Mouse (Mus musculus): ENCODE data around the gene Mcm9. TPM values are rescaled to one million over a fixed set of nuclear protein-coding genes. Genes with fewer than 3 reads are reported as not detected.
A peak's percentile ranks its signal among the peaks of the same experiment; 100 is the strongest.

The Mcm9 gene
- polyA plus RNA-seq, 1 experiment from 2014 or later, result 9.6 TPM

DNA sequence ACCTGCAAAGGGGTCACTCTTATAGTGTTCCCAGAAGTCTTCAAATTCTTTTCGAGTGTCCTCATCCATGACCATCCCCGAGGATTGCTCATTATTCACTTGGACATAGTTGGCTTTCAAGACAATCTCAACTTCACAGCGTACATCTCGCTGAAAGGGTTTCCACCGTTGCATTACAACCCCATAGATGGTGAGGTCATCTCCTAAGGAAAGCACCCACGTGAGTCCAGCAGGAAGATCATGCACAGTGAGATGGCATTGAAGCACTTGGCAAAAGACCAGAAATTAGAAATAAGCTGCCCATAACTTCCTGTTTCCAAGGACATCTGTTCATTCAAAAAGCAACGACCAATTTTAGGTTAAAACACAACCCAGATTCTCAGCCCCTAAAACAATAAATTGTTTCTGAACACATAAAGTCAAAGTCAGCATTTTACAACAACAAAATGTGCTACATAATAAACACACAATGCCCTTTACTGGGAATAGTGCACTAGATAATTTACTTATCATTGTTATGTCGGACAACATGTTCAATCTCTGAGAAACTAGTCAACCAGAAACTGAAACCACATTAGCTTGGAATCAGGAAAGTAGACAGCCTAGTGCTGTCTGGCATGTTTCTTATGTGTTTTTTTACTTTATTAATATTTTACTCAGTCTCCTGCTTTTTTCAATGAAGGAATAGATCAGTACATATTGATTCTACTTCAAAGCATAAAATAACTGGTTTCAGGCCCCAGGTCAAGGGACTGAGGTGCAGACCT is 14.2 kb downstream of the Mcm9 start:
- H3K36me3 ChIP-seq (ENCODE audit: control insufficient read depth, insufficient read depth, low read length), result peaks cover 60% of the 10 kb centered on the region
- no peak overlapping the region for H3K4me3 ChIP-seq (ENCODE audit: low read depth, low read length)
- DNase-seq (ENCODE audit: low spot score) (peak; percentile 7), ATAC-seq (ENCODE audit: low read depth) (no peak)
- no peaks in the 10 kb centered on the region for H3K27me3 ChIP-seq (replicated peaks; ENCODE audit: control insufficient read depth, insufficient read depth, low read length)
- H3K4me2 ChIP-seq (ENCODE audit: low read depth, low read length), result no peak overlapping the region
- WGBS, result 86% methylated on average over 8 of the region's 8 CpGs
- no peaks in the 10 kb centered on the region for H3K4me1 ChIP-seq (ENCODE audit: control insufficient read depth, insufficient read depth, low read length)
- H3K9me3 ChIP-seq (ENCODE audit: control insufficient read depth, low read length), result no peaks in the 10 kb centered on the region
- H3K27ac ChIP-seq (replicated peaks; ENCODE audit: low read depth, low read length), result no peak overlapping the region
- H3K9ac ChIP-seq (ENCODE audit: low read depth, low read length), result no peak overlapping the region

DNA sequence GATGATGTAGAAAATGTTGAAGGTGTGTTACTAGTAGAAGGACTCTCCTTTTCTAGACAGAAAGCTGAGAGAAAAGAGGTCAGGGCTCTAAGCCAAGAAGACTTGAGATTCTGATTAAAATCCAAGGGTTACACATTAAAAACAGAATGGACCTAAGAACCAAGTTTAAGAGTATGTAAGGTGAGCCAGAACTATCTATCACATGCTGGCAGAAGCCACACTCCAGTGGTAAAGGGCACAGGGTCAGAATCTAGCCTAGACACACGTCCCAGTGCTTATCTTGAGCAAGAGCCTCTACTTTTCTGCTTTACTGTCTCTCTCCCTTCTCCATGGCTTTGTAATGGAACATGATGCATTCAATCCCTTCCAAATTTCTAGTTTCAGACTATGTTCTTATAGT is 16.3 kb downstream of the Mcm9 start:
- H3K27me3 ChIP-seq (replicated peaks; ENCODE audit: control insufficient read depth, insufficient read depth, low read length), result no peaks in the 10 kb centered on the region
- no peak overlapping the region for H3K27ac ChIP-seq (replicated peaks; ENCODE audit: low read depth, low read length)
- H3K36me3 ChIP-seq (ENCODE audit: control insufficient read depth, insufficient read depth, low read length), result peaks cover 58% of the 10 kb centered on the region
- no peak overlapping the region for H3K4me3 ChIP-seq (ENCODE audit: low read depth, low read length)
- H3K9ac ChIP-seq (ENCODE audit: low read depth, low read length), result no peak overlapping the region
- no peaks in the 10 kb centered on the region for H3K9me3 ChIP-seq (ENCODE audit: control insufficient read depth, low read length)
- 94% methylated on average over 1 of the region's 1 CpGs for WGBS
- H3K4me2 ChIP-seq (ENCODE audit: low read depth, low read length), result no peak overlapping the region
- no peak for DNase-seq (ENCODE audit: low spot score)
- no peak for ATAC-seq (ENCODE audit: low read depth)
- no peaks in the 10 kb centered on the region for H3K4me1 ChIP-seq (ENCODE audit: control insufficient read depth, insufficient read depth, low read length)

DNA sequence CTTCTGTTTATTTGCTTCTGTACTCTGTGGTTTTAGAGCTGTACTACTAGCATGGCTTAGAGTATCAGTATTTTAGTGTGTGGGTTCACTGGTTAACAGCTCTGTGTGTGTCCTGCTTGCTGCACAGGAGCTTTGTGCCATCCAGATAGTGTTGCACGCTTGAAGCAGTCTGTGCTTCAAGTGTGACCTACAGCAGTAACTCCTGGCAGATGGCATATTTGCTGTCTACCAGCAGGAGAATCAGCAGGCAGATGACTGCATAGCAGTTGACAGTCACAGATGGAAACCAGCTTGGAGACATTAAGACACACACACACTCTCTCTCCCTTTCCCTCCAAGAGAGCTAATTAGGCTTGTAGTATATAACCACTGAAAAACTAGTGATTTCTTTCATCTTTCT is 18.1 kb downstream of the Mcm9 start:
- Histone ChIP-seq H3K9ac (ENCODE audit: low read depth, low read length) (no peak overlapping the region), H3K27ac (replicated peaks; ENCODE audit: low read depth, low read length) (no peak overlapping the region), H3K27me3 (replicated peaks; ENCODE audit: control insufficient read depth, insufficient read depth, low read length) (no peaks in the 10 kb centered on the region), H3K4me3 (ENCODE audit: low read depth, low read length) (no peak overlapping the region), H3K9me3 (ENCODE audit: control insufficient read depth, low read length) (no peaks in the 10 kb centered on the region), H3K4me1 (ENCODE audit: control insufficient read depth, insufficient read depth, low read length) (no peaks in the 10 kb centered on the region), H3K4me2 (ENCODE audit: low read depth, low read length) (no peak overlapping the region), H3K36me3 (ENCODE audit: control insufficient read depth, insufficient read depth, low read length) (peaks cover 69% of the 10 kb centered on the region)
- WGBS, result 74% methylated on average over 1 of the region's 1 CpGs
- peak; percentile 13 for DNase-seq (ENCODE audit: low spot score)
- no peak for ATAC-seq (ENCODE audit: low read depth)

DNA sequence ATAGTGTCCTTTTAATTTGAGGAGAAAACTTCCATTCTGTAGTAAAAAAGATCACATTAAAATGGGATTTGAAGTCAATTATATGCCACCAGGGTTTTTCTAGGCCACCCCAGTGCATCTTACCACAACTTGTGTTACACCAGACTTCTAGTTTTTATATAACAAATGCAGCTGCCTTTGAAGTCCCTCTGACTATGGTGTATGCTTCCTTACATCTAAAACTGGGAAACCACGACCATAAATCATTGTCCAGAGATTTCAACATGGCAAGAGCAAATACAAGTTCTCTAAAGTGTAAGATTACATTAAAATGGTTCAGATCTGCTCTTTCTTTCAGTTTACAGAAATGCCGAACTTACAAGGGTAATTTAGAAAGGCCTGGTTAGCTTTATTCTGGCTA is 22.0 kb downstream of the Mcm9 start:
- H3K9ac ChIP-seq (ENCODE audit: low read depth, low read length), result no peak overlapping the region
- H3K36me3 ChIP-seq (ENCODE audit: control insufficient read depth, insufficient read depth, low read length), result peaks cover 75% of the 10 kb centered on the region
- ATAC-seq (ENCODE audit: low read depth) (no peak), DNase-seq (ENCODE audit: low spot score) (no peak)
- no peaks in the 10 kb centered on the region for H3K4me1 ChIP-seq (ENCODE audit: control insufficient read depth, insufficient read depth, low read length)
- H3K9me3 ChIP-seq (ENCODE audit: control insufficient read depth, low read length), result no peaks in the 10 kb centered on the region
- 58% methylated on average over 2 of the region's 2 CpGs for WGBS
- H3K4me3 ChIP-seq (ENCODE audit: low read depth, low read length), result no peak overlapping the region
- H3K27ac ChIP-seq (replicated peaks; ENCODE audit: low read depth, low read length), result no peak overlapping the region
- no peak overlapping the region for H3K4me2 ChIP-seq (ENCODE audit: low read depth, low read length)
- H3K27me3 ChIP-seq (replicated peaks; ENCODE audit: control insufficient read depth, insufficient read depth, low read length), result no peaks in the 10 kb centered on the region

DNA sequence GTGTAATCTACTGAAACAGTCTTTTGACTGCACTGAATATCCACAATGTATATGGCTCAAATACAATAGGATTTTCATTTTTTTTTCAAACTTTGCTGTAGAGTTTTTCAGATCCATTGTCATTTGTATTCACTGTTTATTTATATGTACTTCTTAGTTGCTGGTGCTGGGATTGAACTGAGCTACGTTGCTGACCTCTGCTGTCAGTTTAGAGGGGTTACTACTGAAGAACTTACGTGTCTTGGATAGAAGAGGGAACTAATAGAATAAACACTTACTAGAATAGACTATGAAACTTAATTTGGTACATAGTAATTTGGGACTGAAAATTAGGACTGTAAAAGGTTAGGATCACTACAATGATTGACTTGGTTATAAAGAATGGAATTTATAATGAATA is 24.9 kb downstream of the Mcm9 start:
- no peaks in the 10 kb centered on the region for H3K9me3 ChIP-seq (ENCODE audit: control insufficient read depth, low read length)
- WGBS, result 71% methylated on average over 2 of the region's 2 CpGs

DNA sequence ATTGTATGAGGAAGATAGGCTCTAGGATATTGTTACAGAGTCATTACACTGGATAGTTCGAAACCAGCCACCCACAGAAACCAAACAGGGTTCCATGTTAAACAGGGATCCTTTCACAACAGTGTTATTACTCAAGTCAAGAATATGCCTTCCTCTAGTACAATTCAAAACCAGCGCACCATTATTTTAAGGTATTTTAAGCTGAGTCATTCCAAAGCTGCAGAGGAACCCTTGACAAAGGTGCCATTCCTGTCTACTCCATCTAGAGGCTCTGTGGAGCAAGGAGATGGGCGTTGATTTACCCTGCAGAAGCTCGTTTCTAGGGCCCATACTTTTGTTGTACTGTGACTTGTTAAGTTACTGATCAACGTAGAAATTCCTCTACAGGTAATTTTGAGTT is 31.4 kb downstream of the Mcm9 start:
- peak overlapping the region; percentile 74 for H3K4me2 ChIP-seq (ENCODE audit: low read depth, low read length)
- H3K36me3 ChIP-seq (ENCODE audit: control insufficient read depth, insufficient read depth, low read length), result peaks cover 29% of the 10 kb centered on the region
- peaks cover 26% of the 10 kb centered on the region for H3K4me1 ChIP-seq (ENCODE audit: control insufficient read depth, insufficient read depth, low read length)
- no peak overlapping the region for H3K9ac ChIP-seq (ENCODE audit: low read depth, low read length)
- ATAC-seq (ENCODE audit: low read depth), result no peak
- peak overlapping the region; percentile 95; the same call in 1 of the 2 replicates for H3K4me3 ChIP-seq (ENCODE audit: low read depth, low read length)
- WGBS, result 56% methylated on average over 5 of the region's 5 CpGs
- no peaks in the 10 kb centered on the region for H3K9me3 ChIP-seq (ENCODE audit: control insufficient read depth, low read length)
- DNase-seq (ENCODE audit: low spot score), result peak; percentile 26
- no peak overlapping the region for H3K27ac ChIP-seq (replicated peaks; ENCODE audit: low read depth, low read length)
- no peaks in the 10 kb centered on the region for H3K27me3 ChIP-seq (replicated peaks; ENCODE audit: control insufficient read depth, insufficient read depth, low read length)

More for the DNA sequence above, 24.9 kb downstream of the Mcm9 start:
- DNase-seq (ENCODE audit: low spot score), result no peak
- no peak overlapping the region for H3K4me2 ChIP-seq (ENCODE audit: low read depth, low read length)
- H3K36me3 ChIP-seq (ENCODE audit: control insufficient read depth, insufficient read depth, low read length), result peaks cover 80% of the 10 kb centered on the region
- H3K4me3 ChIP-seq (ENCODE audit: low read depth, low read length), result no peak overlapping the region
- H3K27me3 ChIP-seq (replicated peaks; ENCODE audit: control insufficient read depth, insufficient read depth, low read length), result no peaks in the 10 kb centered on the region
- H3K4me1 ChIP-seq (ENCODE audit: control insufficient read depth, insufficient read depth, low read length), result peaks cover 3% of the 10 kb centered on the region
- ATAC-seq (ENCODE audit: low read depth), result no peak
- H3K9ac ChIP-seq (ENCODE audit: low read depth, low read length), result no peak overlapping the region
- no peak overlapping the region for H3K27ac ChIP-seq (replicated peaks; ENCODE audit: low read depth, low read length)

DNA sequence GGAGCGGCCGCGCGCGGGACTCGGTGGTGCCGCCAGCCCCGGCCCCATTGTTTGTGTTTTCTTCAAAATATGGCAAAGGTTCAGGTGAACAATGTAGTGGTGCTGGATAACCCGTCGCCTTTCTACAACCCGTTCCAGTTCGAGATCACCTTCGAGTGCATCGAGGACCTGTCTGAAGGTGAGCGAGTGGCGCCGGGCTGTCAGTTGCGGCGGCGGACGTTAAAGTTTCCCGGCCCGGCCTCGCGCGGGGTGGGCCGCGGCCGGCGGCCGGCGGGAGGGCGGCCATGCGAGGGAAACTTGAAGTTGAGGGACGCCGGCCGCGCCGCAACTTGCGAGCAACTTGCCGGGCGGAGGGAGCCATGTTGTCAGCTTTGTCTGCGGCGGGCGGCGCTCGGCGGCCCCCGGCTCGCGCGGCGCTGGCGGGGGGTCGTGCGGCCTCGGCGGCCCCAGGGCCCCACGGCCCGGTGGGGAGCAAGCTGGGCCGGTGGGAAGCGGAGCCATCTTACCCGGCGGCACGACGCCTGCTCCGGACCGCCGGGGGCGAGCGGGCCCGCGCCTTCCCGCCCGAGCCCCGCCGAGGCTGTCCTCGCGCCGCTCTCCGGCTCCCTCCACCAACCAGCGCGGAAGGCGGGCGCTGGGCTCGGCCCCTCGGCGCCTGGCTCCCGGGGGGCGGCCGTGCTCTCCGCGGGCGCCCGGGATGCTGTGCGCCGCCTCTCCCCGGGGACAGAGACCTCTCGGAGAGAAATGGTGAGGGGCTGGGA is 32.9 kb downstream of the Mcm9 start:
- H3K27me3 ChIP-seq (replicated peaks; ENCODE audit: control insufficient read depth, insufficient read depth, low read length), result no peaks in the 10 kb centered on the region
- peak overlapping the region; percentile 98 for H3K9ac ChIP-seq (ENCODE audit: low read depth, low read length)
- peaks cover 16% of the 10 kb centered on the region for H3K36me3 ChIP-seq (ENCODE audit: control insufficient read depth, insufficient read depth, low read length)
- peak; percentile 12 for ATAC-seq (ENCODE audit: low read depth)
- H3K4me2 ChIP-seq (ENCODE audit: low read depth, low read length), result peak overlapping the region; percentile 74
- no peaks in the 10 kb centered on the region for H3K9me3 ChIP-seq (ENCODE audit: control insufficient read depth, low read length)
- WGBS, result under 1% methylated on average over 44 of the region's 99 CpGs
- H3K4me3 ChIP-seq (ENCODE audit: low read depth, low read length), result peak overlapping the region; percentile 95
- DNase-seq (ENCODE audit: low spot score), result peak; percentile 47
- peaks cover 26% of the 10 kb centered on the region for H3K4me1 ChIP-seq (ENCODE audit: control insufficient read depth, insufficient read depth, low read length)
- H3K27ac ChIP-seq (replicated peaks; ENCODE audit: low read depth, low read length), result peak overlapping the region; percentile 99

DNA sequence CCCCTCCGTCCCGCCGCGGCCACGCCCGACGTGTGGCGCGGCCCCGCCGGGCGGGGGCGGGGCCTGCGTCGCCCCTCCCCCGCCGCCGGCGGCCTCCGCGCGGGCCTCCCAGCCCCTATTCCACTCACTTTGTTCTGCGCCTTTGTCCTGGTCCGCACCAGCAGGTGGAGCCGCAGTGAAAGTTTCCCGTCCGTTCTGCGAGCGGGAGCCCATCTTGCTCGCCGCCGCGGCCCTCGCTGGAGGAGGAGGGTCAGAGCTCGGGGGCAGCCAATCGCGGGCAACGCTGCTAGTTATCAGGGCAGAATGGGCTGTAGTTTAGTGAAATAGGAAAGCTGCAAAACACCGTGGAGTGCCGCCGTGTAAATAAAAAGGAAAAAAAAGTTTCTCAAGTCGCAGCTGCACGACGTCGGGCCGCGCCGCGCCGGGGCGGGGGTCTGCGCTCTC is 33.5 kb downstream of the Mcm9 start, which contains the start of gene Asf1a:
TSS of gene Asf1a (plus strand) at position 81 of the 444 bp plus-strand sequence.
- Histone ChIP-seq H3K4me1 (ENCODE audit: control insufficient read depth, insufficient read depth, low read length) (peaks cover 26% of the 10 kb centered on the region), H3K4me2 (ENCODE audit: low read depth, low read length) (peak within 1 kb of the TSS; percentile 74), H3K9me3 (ENCODE audit: control insufficient read depth, low read length) (no peaks in the 10 kb centered on the region), H3K4me3 (ENCODE audit: low read depth, low read length) (peak within 1 kb of the TSS; percentile 95), H3K27me3 (replicated peaks; ENCODE audit: control insufficient read depth, insufficient read depth, low read length) (no peaks in the 10 kb centered on the region), H3K9ac (ENCODE audit: low read depth, low read length) (peak within 1 kb of the TSS; percentile 98), H3K36me3 (ENCODE audit: control insufficient read depth, insufficient read depth, low read length) (peaks cover 12% of the 10 kb centered on the region), H3K27ac (replicated peaks; ENCODE audit: low read depth, low read length) (peak within 1 kb of the TSS; percentile 99)
- ATAC-seq (ENCODE audit: low read depth) (peak; percentile 98), DNase-seq (ENCODE audit: low spot score) (peak; percentile 99)
- WGBS, result under 1% methylated on average over 37 of the region's 52 CpGs
